Mouse (Mus musculus): ENCODE measurements at regions not wholly inside any gene's neighbourhood (a gene's known extent, or its start where the extent isn't known, plus 50 kb on each side); places are given as distances from the start of the nearest gene placed in this dataset.

GRCm38 (mm10) chr4:153298277-153298676, 184.3 kb downstream of the Ajap1 start:
- H3K4me2 ChIP-seq (ENCODE audit: low read length), result no peak overlapping the region
- ATAC-seq (no peak), DNase-seq (ENCODE audit: low spot score) (no peak)
- H3K9me3 ChIP-seq (replicated peaks; ENCODE audit: control insufficient read depth, low read length), result no peaks in the 10 kb centered on the region
- H3K9ac ChIP-seq (ENCODE audit: low read length), result no peak overlapping the region
- H3K27ac ChIP-seq (ENCODE audit: low read depth, low read length), result no peak overlapping the region
- no peaks in the 10 kb centered on the region for H3K27me3 ChIP-seq (replicated peaks; ENCODE audit: control insufficient read depth, insufficient read depth, low read length)
- H3K4me1 ChIP-seq (ENCODE audit: control insufficient read depth, insufficient read depth, low read length), result no peaks in the 10 kb centered on the region
- WGBS, result 90% methylated on average over 5 of the region's 5 CpGs
- no peak overlapping the region for H3K4me3 ChIP-seq (ENCODE audit: low read depth, low read length)
- no peaks in the 10 kb centered on the region for H3K36me3 ChIP-seq (ENCODE audit: control insufficient read depth, insufficient read depth, low read length)

GRCm38 (mm10) chr4:153294828-153295227, 187.8 kb downstream of the Ajap1 start:
- Histone ChIP-seq H3K36me3 (ENCODE audit: control insufficient read depth, insufficient read depth, low read length) (no peaks in the 10 kb centered on the region), H3K4me3 (ENCODE audit: low read depth, low read length) (no peak overlapping the region), H3K4me1 (ENCODE audit: control insufficient read depth, insufficient read depth, low read length) (no peaks in the 10 kb centered on the region), H3K9me3 (replicated peaks; ENCODE audit: control insufficient read depth, low read length) (no peaks in the 10 kb centered on the region), H3K4me2 (ENCODE audit: low read length) (no peak overlapping the region), H3K27me3 (replicated peaks; ENCODE audit: control insufficient read depth, insufficient read depth, low read length) (no peaks in the 10 kb centered on the region), H3K27ac (ENCODE audit: low read depth, low read length) (no peak overlapping the region), H3K9ac (ENCODE audit: low read length) (no peak overlapping the region)
- ATAC-seq (no peak), DNase-seq (ENCODE audit: low spot score) (no peak)
- WGBS, result 38% methylated on average over 6 of the region's 6 CpGs

- H3K9me3 ChIP-seq (replicated peaks; ENCODE audit: control insufficient read depth, low read length), result no peaks in the 10 kb centered on the region
- no peak overlapping the region for H3K4me2 ChIP-seq (ENCODE audit: low read length)
- H3K4me1 ChIP-seq (ENCODE audit: control insufficient read depth, insufficient read depth, low read length), result no peaks in the 10 kb centered on the region
- no peaks in the 10 kb centered on the region for H3K36me3 ChIP-seq (ENCODE audit: control insufficient read depth, insufficient read depth, low read length)
- 35% methylated on average over 3 of the region's 3 CpGs for WGBS
- ATAC-seq (no peak), DNase-seq (ENCODE audit: low spot score) (no peak)
- H3K27ac ChIP-seq (ENCODE audit: low read depth, low read length), result no peak overlapping the region
- no peaks in the 10 kb centered on the region for H3K27me3 ChIP-seq (replicated peaks; ENCODE audit: control insufficient read depth, insufficient read depth, low read length)
- H3K9ac ChIP-seq (ENCODE audit: low read length), result no peak overlapping the region
- H3K4me3 ChIP-seq (ENCODE audit: low read depth, low read length), result no peak overlapping the region
Measured at GRCm38 (mm10) chr4:153293137-153293536, 189.5 kb downstream of the Ajap1 start.

GRCm38 (mm10) chr4:153288362-153288761, 194.2 kb downstream of the Ajap1 start:
- DNase-seq (ENCODE audit: low spot score) (no peak), ATAC-seq (no peak)
- Histone ChIP-seq H3K27me3 (replicated peaks; ENCODE audit: control insufficient read depth, insufficient read depth, low read length) (no peaks in the 10 kb centered on the region), H3K27ac (ENCODE audit: low read depth, low read length) (no peak overlapping the region), H3K9me3 (replicated peaks; ENCODE audit: control insufficient read depth, low read length) (0 out of 2 replicates have a peak, but pooled peaks cover 4% of the 10 kb centered on the region), H3K4me3 (ENCODE audit: low read depth, low read length) (no peak overlapping the region), H3K4me1 (ENCODE audit: control insufficient read depth, insufficient read depth, low read length) (no peaks in the 10 kb centered on the region), H3K9ac (ENCODE audit: low read length) (no peak overlapping the region), H3K4me2 (ENCODE audit: low read length) (no peak overlapping the region), H3K36me3 (ENCODE audit: control insufficient read depth, insufficient read depth, low read length) (no peaks in the 10 kb centered on the region)
- 81% methylated on average over 8 of the region's 8 CpGs for WGBS

GRCm38 (mm10) chr4:153284209-153284608, 198.4 kb downstream of the Ajap1 start:
- H3K27ac ChIP-seq (ENCODE audit: low read depth, low read length), result no peak overlapping the region
- H3K4me2 ChIP-seq (ENCODE audit: low read length), result no peak overlapping the region
- H3K4me1 ChIP-seq (ENCODE audit: control insufficient read depth, insufficient read depth, low read length), result no peaks in the 10 kb centered on the region
- 0 out of 2 replicates have a peak, but pooled peaks cover 5% of the 10 kb centered on the region for H3K9me3 ChIP-seq (replicated peaks; ENCODE audit: control insufficient read depth, low read length)
- H3K9ac ChIP-seq (ENCODE audit: low read length), result no peak overlapping the region
- H3K4me3 ChIP-seq (ENCODE audit: low read depth, low read length), result no peak overlapping the region
- WGBS, result 92% methylated on average over 5 of the region's 5 CpGs
- DNase-seq (ENCODE audit: low spot score), result no peak
- H3K27me3 ChIP-seq (replicated peaks; ENCODE audit: control insufficient read depth, insufficient read depth, low read length), result no peaks in the 10 kb centered on the region
- no peaks in the 10 kb centered on the region for H3K36me3 ChIP-seq (ENCODE audit: control insufficient read depth, insufficient read depth, low read length)
- ATAC-seq, result no peak

- Histone ChIP-seq H3K4me2 (ENCODE audit: low read length) (no peak overlapping the region), H3K4me3 (ENCODE audit: low read depth, low read length) (no peak overlapping the region), H3K36me3 (ENCODE audit: control insufficient read depth, insufficient read depth, low read length) (no peaks in the 10 kb centered on the region), H3K27me3 (replicated peaks; ENCODE audit: control insufficient read depth, insufficient read depth, low read length) (no peaks in the 10 kb centered on the region), H3K4me1 (ENCODE audit: control insufficient read depth, insufficient read depth, low read length) (0 out of 2 replicates have a peak, but pooled peaks cover 2% of the 10 kb centered on the region), H3K9me3 (replicated peaks; ENCODE audit: control insufficient read depth, low read length) (no peaks in the 10 kb centered on the region), H3K9ac (ENCODE audit: low read length) (no peak overlapping the region), H3K27ac (ENCODE audit: low read depth, low read length) (no peak overlapping the region)
- no peak for DNase-seq (ENCODE audit: low spot score)
- ATAC-seq, result no peak
- WGBS, result 55% methylated on average over 5 of the region's 5 CpGs
Measured at GRCm38 (mm10) chr4:153276571-153276970, 206.0 kb downstream of the Ajap1 start.

GRCm38 (mm10) chr4:153271376-153271775, 211.2 kb downstream of the Ajap1 start:
- Histone ChIP-seq H3K4me1 (ENCODE audit: control insufficient read depth, insufficient read depth, low read length) (0 out of 2 replicates have a peak, but pooled peaks cover 2% of the 10 kb centered on the region), H3K4me3 (ENCODE audit: low read depth, low read length) (no peak overlapping the region), H3K4me2 (ENCODE audit: low read length) (no peak overlapping the region), H3K36me3 (ENCODE audit: control insufficient read depth, insufficient read depth, low read length) (no peaks in the 10 kb centered on the region), H3K9ac (ENCODE audit: low read length) (no peak overlapping the region), H3K9me3 (replicated peaks; ENCODE audit: control insufficient read depth, low read length) (no peaks in the 10 kb centered on the region), H3K27ac (ENCODE audit: low read depth, low read length) (no peak overlapping the region), H3K27me3 (replicated peaks; ENCODE audit: control insufficient read depth, insufficient read depth, low read length) (no peaks in the 10 kb centered on the region)
- 2% methylated on average over 5 of the region's 5 CpGs for WGBS
- no peak for ATAC-seq
- DNase-seq (ENCODE audit: low spot score), result peak; percentile 66

- Histone ChIP-seq H3K4me3 (ENCODE audit: low read depth, low read length) (no peak overlapping the region), H3K27ac (ENCODE audit: low read depth, low read length) (no peak overlapping the region), H3K27me3 (replicated peaks; ENCODE audit: control insufficient read depth, insufficient read depth, low read length) (no peaks in the 10 kb centered on the region), H3K4me2 (ENCODE audit: low read length) (no peak overlapping the region), H3K4me1 (ENCODE audit: control insufficient read depth, insufficient read depth, low read length) (no peaks in the 10 kb centered on the region), H3K9ac (ENCODE audit: low read length) (no peak overlapping the region), H3K9me3 (replicated peaks; ENCODE audit: control insufficient read depth, low read length) (no peaks in the 10 kb centered on the region), H3K36me3 (ENCODE audit: control insufficient read depth, insufficient read depth, low read length) (no peaks in the 10 kb centered on the region)
- 79% methylated on average over 15 of the region's 15 CpGs for WGBS
- DNase-seq (ENCODE audit: low spot score) (no peak), ATAC-seq (no peak)
Measured at GRCm38 (mm10) chr4:153263216-153263805, 219.3 kb downstream of the Ajap1 start.

GRCm38 (mm10) chr4:153260941-153261557, 221.6 kb downstream of the Ajap1 start:
- Histone ChIP-seq H3K4me3 (ENCODE audit: low read depth, low read length) (no peak overlapping the region), H3K9me3 (replicated peaks; ENCODE audit: control insufficient read depth, low read length) (no peaks in the 10 kb centered on the region), H3K36me3 (ENCODE audit: control insufficient read depth, insufficient read depth, low read length) (no peaks in the 10 kb centered on the region), H3K27me3 (replicated peaks; ENCODE audit: control insufficient read depth, insufficient read depth, low read length) (no peaks in the 10 kb centered on the region), H3K4me2 (ENCODE audit: low read length) (no peak overlapping the region), H3K9ac (ENCODE audit: low read length) (no peak overlapping the region), H3K27ac (ENCODE audit: low read depth, low read length) (no peak overlapping the region), H3K4me1 (ENCODE audit: control insufficient read depth, insufficient read depth, low read length) (no peaks in the 10 kb centered on the region)
- WGBS, result 84% methylated on average over 14 of the region's 14 CpGs
- DNase-seq (ENCODE audit: low spot score) (no peak), ATAC-seq (no peak)

Data from forebrain, embryonic 14.5 days (tissue).